Mouse (Mus musculus) G1E (cell line): ENCODE data around the gene Map3k13.

ENCODE experiments used
- CTCF ChIP-seq: IDR thresholded peaks from 2 replicates; pipeline ENCODE4 v1.5.1; 2012; ENCODE audit warnings: low read depth, low read length, inconsistent platforms, mixed read lengths
- GATA2 ChIP-seq: IDR thresholded peaks from 2 replicates; pipeline ENCODE4 v1.6.1; 2012; ENCODE audit warnings: low read depth, low read length, inconsistent platforms, borderline replicate concordance
- TAL1 ChIP-seq: conservative IDR thresholded peaks from 2 replicates; pipeline ENCODE4 v1.6.1; 2012; ENCODE audit warnings: low read depth, low read length, inconsistent platforms, mixed read lengths

DNA sequence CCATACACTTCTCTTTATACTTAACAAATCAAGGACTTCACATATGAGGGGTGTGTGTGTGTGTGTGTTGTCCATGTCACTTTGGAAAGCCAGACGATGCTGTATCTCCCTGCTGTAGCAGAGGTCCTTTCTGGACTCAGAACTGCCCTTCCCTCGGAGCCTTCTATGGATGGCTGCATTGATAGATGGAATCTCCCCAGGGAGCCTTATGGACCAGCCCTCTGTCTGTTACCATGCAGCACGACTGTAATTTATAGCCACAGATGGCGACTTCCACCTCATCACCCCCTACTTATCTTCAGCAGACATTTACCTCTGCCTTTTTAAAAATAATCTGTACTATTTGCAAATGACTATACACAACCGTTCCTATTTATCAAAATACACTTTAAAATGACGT, 74.5 kb downstream of the Map3k13 start:
- TF ChIP-seq CTCF (no peak), TAL1 (no peak), GATA2 (no peak)
